Mouse (Mus musculus): ENCODE results near the gene Armc12.

The Armc12 gene

DNA sequence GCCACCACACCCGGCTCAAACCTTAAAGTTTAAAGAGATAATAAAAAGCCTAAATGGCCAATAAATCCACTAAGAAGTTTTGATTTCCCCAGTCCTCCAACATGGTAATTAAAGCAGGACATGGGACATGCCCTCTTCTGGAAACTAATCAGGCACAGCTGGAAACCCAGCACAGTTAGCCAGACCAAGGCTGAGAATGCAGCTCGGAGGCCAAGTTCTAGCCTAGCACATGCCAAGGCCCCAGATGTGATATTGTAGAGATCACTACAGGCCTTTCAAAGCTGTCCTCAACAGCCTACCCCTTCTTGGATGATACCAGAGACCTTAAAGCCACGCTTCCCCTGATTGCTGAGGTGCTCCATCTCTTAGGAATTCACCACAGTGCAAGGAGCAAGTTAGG is 55.9 kb downstream of the Armc12 start:
- POLR2A ChIA-PET: interaction anchor here in 2 of 4 experiments (0.5 to 3.8 kb wide), 7 partner anchors 8 to 294 kb away, joined by 3 to 20 read pairs (median 3); partner anchors contain the start of gene Lhfpl5 (in 1 of the 2)
- CTCF ChIA-PET: interaction anchor here in 2 of 4 experiments (0.6 to 0.7 kb wide), 2 partner anchors 60 to 523 kb away, joined by 3 to 5 read pairs; no protein-coding TSS in a partner anchor

DNA sequence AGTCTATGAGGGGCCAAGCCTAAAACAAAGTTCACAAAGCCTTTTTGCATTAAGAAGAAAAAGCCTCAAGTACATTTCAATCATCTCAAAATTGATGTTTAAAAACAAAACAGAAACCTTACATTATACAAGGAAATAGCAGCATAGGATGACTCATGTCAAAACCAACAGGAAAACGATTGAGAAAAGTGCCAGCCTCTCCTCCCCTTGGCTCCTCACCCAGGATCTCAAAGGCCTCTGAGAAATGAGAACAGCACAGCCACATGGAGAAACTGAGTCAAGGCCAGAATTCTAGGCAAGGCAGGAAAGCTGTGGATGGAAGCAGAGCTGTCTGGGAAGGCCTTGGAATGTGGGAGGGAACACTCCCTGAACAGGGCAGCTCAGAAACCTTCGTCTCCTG is 58.0 kb downstream of the Armc12 start:
- CTCF ChIA-PET: interaction anchor here in 3 of 4 experiments (0.7 to 1.2 kb wide), 7 partner anchors 8 to 307 kb away, joined by 3 to 7 read pairs (median 3); partner anchors contain the start of gene Lhfpl5 (in 1 of the 3)
- POLR2A ChIA-PET: interaction anchor here (0.6 to 3.8 kb wide), 17 partner anchors 8 to 261 kb away, joined by 3 to 20 read pairs (median 3); partner anchors contain the start of genes Lhfpl5 (in 2 of the 4) and Mapk14 (in 1 of the 4)
